Mouse (Mus musculus): ENCODE measurements around the gene Hist1h3g.

Hist1h3g gene

DNA sequence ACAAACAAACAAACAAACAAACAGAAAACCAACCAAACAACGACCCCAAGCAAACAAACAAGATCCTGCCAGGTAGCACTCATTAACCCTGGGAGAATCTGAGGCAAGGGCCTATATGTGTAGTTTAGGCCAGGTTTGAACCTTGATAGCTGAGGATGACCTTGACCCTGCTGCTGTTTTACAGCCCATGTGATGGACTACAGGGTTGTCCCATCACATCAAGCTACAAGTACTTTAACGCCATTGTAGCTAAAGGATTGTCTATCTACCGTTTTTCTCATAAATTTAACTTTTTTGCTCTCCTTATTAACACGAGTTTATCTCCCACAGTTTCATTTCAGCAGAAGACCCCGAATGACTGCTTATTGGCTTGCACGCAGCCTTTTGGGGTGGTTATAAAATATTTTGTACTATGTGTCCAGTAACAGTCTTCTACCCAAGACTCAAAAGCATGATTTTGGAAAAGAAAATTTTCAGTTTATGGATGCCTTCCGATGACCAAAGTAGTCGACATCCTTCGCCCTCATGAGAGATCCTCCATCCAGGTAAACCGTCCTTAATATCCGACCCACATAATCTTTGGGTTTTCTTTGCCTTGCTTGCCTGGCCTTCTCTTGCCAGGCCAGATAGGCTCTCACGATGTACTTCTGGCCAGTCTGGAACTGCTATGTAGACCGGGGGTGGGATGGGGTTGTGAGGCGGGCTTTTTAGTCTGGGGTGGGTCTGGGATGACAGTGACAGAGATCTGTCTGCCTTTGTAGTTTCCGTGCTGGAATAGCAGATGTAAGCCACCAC, 19.2 kb upstream of the Hist1h3g start:
- no peak for DNase-seq (ENCODE audit: low spot score)

DNA sequence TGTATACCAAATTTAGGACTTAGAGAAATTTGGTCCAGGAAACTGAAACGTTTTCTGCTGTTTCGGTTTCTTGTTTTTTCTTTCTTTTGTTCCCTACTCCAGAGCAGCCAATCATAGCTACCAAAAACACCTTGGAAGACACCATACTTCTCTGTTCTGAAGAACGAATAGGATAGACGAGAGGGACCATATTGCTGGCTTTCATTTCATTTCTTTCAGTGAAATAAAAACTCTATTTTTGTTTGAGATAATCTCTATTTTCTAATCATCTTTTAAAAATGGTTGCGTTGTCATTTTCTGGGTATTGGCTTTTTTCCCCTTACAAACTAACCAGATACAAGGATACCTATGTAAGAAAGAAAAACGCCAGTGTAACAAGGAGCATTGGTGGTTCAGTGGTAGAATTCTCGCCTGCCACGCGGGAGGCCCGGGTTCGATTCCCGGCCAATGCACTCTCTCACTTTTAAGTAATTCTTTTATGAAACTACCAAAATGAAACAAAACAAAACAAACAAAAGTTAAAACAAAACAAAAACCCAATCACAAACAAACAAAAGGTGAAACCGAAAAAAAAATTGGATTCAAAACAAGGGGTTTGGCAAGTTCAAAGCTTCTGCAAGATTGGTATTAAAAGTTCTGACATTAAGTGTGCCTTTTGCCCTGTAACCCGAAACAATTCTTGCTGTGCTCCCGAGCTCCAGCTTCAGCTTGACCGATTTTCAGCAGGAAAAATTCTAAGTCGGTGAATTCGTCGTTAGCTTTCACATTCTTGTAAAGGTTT, 18.2 kb upstream of the Hist1h3g start:
- DNase-seq (ENCODE audit: low spot score) = peak; percentile 72

DNA sequence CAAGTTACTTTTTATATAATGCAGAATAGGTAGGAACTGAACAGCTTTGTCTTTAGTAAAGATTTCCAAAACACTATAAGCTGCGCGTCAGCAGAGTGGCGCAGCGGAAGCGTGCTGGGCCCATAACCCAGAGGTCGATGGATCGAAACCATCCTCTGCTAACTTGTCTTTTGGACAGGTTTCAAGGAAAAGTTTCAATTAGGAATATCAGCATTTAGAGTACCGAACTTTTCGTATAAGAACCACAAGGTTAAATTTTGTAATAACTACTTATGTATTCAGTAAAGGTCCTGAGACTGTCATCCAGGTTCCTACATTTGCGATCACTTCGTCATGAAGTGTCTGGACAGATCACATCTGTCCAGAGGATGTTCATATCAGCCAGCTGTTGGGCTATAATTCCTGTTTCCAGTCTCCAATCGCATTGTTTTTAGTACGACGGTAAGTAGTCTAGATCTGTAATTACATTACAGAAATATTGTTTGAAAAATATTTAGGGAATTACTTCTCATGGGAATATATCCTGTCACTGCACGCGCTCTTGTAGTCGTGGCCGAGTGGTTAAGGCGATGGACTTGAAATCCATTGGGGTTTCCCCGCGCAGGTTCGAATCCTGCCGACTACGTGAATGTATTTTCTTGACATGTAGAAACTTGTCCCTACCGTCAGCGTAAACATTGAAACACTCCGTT, 17.5 kb upstream of the Hist1h3g start:
- peak; percentile 84 for DNase-seq (ENCODE audit: low spot score)

DNA sequence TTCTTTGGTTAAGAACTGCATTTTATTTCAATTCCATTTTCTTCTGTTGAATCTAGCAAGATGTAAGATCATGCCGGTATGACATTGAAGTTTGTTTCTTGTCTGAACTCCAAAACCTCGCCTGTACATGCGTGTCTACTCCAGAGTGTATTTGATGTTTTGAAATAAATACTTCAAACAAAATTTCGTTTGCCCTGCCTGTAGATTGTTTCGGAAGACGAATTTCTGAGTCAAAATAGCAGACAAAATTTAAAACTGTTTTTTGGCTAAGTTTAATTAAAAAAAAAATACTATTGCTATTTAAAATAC, 17.0 kb upstream of the Hist1h3g start:
- no peak for DNase-seq (ENCODE audit: low spot score)

DNA sequence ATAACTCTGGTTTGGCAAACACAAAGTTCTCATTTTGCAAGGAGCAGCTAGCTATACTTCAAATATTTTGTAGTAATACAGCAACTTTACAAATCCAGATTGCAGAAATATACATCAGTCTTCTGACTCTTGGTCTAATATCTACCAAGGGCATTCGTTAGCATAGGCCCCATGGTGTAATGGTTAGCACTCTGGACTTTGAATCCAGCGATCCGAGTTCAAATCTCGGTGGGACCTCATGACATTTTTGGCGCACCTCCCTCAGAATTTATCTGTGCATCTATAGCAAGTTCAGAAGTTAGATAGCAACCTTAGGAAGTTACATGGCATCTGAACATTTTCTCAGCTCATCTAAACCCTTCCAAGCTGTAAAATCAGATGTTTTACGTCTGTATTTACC, 16.3 kb upstream of the Hist1h3g start:
- peak; percentile 85 for DNase-seq (ENCODE audit: low spot score)

DNA sequence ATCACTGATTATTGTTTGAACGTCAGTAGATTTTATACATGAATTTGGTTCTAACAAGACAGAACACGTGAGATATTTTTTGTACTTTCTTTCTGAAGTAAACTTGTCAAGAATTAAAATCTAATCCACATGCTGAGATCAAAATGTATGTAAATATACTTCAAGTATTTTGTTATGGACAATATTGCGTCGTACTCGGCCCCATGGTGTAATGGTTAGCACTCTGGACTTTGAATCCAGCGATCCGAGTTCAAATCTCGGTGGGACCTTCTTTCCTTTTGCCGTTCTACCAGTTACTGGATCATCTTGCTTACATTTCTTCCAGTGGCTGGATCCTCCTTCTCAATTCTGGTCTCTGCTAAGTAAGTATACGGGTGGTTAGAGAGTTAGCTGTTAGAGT, 15.8 kb upstream of the Hist1h3g start:
- DNase-seq (ENCODE audit: low spot score) = peak; percentile 82

DNA sequence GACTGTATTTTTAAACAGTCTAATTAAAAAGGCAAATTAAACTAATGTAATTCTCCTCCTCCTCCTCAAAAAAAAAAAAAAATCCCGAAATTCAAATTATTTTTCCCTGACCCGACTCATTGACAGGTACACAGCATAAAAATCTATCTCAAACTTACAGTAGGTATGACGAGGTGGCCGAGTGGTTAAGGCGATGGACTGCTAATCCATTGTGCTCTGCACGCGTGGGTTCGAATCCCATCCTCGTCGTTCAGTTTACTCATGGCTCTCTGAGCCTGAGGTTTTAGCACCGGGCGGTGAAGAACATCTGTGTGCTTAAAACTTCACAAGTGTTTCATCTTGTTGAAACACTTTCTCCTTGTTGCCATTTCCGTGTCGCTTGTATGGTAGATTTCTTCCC, 13.5 kb upstream of the Hist1h3g start:
- peak; percentile 86 for DNase-seq (ENCODE audit: low spot score)

DNA sequence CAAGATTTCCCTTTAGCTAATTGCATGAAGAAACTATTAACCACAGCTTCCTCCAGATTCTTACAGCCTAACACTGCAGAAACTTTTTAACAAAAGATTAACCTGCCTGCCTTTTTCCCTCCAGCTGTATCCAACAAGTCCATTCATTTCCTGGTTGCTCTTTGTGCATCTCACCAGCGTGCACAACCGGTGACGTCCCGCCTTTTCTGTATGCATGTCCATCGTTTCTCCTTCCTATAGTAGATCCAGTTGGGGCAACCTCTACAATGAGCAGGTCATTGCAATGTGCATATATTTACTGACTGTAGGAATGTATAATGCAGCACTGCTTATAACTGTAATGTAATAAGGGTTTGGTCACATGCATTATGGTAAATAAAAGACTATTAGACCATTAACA, 11.2 kb upstream of the Hist1h3g start:
- peak; percentile 2 for DNase-seq (ENCODE audit: low spot score)

DNA sequence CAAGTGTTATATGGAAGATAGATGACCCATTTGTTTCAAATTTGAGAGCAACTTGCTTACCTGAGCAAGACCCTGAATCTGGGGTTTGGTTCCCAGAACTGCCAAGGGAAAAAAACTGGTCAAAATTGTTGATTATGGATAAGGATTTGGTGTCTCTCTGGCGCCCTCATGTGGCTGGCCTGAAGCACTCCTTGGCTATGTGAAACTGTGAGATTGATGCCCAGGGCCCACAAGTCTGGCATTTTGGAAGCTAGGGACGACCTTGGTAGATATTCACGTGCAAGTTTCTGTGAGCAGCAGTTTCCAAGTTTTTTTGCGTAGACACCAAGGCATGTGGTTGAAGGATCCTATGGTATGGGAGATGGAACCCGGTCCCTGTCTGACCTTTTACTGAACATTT, 10.6 kb upstream of the Hist1h3g start:
- DNase-seq (ENCODE audit: low spot score) = peak; percentile 91

DNA sequence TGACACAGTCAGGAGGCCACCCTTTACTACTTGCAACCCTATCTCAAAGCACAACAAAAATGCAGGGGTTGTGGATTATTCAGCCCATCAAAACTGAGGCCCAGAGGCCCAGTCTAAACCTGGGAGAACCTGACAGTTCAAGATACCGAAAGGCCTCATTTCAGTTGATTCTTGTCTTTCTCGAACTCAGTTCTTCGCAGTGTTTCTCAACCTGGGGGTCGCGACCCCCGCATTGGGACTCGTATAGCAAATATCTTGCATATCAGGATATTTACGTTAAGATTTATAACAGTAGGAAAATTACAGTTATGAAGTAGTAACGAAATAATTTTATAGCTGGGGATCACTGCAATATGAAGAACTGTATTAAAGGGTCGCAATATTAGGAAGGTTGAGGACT, 9.3 kb upstream of the Hist1h3g start:
- peak; percentile 69 for DNase-seq (ENCODE audit: low spot score)

DNA sequence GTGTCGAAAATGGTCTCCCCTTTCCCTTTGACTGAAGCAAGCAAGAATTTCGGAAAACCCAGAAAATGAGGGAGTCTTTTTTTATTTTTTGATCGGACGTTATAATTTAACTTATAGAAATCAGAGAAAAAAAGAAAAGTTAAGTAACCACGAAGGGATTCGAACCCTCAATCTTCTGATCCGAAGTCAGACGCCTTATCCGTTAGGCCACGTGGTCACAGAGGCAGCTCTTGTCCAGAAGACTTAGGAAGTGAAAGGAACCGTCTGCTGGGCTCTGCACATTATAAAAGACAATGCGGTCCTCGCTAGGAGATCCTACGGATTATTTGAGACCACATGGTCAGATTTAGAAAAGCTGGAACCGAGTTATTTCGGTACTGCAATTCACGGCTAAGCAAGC, 8.9 kb upstream of the Hist1h3g start:
- DNase-seq (ENCODE audit: low spot score) = peak; percentile 95

DNA sequence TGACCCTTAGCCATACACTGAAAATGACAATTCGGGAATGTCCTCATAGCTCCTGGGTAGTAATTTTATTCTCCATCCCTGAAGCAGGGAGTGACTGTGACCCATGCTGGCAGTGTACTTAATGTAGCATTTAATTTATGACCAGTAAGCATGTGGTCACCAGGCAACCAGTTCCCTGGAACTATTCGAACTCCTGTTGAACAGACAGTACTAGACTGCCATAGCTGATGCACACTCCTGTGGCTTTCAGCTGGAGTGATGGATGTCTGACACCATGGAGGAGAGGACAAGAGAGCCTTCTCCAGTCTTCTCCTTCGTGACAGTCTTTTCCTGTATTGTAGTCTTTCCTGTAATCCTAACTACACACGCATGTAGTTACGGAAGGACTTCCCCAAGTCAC, 6.2 kb upstream of the Hist1h3g start:
- peak; percentile 46 for DNase-seq (ENCODE audit: low spot score)

DNA sequence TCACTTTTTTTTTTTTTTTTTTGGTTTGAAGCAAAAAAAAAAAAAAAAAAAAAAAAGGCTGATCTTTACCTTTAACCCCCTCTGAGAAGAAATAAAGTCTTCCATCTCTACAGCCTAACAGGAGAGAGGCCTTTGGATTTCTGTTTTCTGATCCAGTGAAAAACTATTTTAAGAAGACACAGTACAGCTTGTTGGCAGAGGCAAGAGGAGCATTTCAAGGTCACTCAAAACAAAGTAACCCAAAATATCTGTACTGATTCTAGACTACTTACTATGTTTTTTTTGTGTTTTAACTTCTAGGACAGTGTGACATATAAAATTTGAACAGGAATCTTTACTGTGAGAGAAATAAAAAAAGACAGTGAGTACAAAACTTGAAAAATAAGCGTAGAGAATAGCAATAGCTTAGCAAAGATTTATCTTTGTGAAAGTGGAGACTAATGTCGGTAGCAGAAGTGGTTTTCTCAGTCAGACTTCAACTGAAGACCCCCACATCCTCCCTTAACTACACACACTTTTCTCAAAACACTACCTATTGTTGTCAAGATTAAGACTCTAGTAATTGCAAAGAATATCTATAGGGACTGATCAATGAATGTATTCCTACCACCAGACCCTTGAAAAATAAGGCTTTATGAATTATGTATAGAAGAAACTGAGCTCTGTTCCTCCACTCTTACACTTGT, 5.6 kb upstream of the Hist1h3g start:
- peak; percentile 2 for DNase-seq (ENCODE audit: low spot score)

DNA sequence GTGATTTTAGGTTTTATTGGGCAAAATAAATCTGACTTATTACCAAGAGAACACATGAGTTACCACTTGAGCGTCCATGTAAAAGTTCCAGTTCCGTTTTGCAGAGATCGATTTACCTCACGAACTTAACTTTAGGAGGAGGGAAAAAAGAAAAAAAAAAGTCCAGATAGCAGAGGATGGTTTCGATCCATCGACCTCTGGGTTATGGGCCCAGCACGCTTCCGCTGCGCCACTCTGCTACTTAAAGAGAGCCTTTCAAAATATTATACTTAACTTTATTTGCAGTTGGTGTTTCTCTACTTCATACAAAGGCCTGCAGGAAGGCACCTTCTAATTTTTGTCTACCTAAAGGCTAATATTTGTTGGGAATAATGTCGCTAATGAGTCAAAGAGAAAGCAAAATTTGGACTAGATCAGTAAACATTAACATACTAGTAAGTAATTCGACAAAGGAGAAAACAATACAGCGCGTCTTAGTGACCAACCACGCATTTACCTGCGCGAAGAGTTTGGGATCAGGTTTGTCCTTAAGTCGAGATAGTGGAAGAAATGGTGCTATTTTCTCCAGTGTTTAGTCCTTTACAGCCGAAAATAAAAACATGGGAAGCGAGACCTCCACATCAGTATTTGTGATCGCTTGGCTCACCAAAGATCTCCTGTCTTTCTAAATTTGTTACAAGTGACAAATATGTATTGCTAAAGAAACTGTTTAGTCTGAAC, 4.9 kb upstream of the Hist1h3g start:
- peak; percentile 50 for DNase-seq (ENCODE audit: low spot score)

DNA sequence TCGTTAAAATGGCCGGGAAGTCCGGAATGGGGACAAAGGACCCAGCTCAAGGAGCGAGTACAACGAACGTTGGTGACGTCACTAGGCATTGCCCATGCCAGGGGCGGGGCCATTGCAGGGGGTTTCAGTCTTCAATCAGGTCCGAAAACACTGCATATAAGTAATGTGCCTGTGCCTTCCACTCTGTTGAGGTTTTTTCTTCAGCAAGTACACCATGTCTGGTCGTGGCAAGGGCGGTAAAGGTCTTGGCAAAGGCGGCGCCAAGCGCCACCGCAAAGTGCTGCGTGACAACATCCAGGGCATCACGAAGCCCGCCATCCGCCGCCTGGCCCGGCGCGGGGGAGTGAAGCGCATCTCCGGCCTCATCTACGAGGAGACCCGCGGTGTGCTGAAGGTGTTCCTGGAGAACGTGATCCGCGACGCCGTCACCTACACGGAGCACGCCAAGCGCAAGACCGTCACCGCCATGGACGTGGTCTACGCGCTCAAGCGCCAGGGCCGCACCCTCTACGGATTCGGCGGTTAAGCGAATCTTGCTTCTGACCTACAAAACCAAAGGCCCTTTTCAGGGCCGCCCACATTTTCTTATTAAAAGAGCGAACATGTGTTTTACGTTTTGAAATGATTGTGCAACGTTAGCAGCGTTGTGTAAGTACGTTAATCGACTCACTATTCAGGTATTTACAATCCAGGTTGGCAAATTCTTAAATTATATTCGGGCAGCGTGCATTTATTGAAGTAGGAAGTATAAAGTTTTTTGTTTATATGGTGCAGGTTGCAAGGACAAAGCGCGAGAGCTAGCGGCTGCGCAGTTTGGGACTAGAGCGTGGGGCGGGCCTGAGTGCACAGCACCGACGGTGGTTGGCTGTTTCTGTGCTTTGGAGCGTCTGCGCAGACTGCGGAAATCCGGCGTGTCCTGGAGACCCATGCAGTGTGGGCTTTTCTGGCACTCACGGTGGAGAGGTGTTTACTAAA, 4.0 kb upstream of the Hist1h3g start, which contains the start of gene Hist1h4h:
TSS of gene Hist1h4h (plus strand) at position 150 of the 975 bp plus-strand sequence.
- DNase-seq (ENCODE audit: low spot score) = peak; percentile 98

DNA sequence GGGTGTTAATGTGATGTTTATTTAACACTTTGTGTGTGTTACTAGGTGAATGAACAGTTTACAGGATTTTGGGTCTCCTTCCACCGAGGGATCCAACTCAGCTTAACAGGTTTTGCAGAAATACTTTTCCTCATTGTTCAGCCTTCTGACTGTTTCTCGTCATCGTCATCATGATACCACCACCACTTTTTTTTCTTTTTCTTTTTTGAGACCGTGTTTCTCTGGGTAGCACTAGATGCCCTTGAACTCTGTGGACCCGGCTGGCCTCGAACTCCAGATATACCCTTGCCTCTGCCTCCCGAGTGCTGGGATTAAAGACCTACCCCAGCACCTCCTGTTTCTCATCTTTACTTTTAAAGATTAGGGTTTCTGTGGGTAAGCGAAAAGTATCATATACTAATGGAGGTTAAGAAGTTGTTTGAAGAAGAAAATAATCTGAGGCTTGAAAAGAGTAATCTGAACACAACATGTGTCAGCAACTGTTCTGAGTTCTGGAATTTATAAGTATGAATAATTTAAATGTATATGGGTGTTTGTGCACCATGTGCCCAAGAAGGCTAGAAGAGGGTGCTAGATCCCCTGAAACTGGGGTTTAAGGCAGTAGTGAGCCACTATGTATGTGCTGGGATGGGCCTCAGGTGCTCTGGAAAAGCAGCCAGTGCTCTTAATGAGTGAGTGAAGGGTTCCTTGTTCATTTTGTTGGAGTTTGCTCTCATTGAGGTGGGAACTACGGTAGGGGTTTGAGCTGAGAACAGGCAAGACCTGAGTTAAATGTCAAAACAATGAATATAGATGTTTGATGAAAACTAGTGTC, 2.8 kb upstream of the Hist1h3g start:
- peak; percentile 59 for DNase-seq (ENCODE audit: low spot score)

DNA sequence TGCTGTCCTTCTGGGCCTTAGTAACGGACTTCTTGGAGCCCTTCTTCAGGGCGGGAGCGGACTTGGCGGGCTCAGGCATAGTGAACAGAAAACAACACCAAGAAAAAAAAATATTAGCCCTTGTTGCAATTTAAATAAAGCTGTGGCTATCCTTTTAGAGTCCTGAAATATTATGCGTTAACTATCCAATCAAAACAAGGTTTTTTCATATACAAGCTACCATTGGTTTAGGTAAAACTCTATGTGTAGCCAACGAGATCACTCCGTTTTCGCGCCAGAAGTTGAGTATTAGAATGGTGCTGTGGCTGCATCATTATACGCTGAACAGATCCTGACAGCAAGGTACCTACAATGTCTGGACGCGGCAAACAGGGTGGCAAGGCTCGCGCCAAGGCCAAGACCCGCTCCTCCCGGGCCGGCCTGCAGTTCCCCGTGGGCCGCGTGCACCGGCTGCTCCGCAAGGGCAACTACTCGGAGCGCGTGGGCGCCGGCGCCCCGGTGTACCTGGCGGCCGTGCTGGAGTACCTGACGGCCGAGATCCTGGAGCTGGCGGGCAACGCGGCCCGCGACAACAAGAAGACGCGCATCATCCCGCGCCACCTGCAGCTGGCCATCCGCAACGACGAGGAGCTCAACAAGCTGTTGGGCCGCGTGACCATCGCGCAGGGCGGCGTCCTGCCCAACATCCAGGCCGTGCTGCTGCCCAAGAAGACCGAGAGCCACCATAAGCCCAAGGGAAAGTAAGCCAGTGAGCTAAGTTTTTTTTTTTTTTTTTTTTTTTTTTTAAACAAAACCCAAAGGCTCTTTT, 1.5 kb upstream of the Hist1h3g start, which contains the start of gene Hist1h2af:
TSS of gene Hist1h2af (plus strand) at position 347 of the 808 bp plus-strand sequence.
- DNase-seq (ENCODE audit: low spot score) = peak; percentile 96

DNA sequence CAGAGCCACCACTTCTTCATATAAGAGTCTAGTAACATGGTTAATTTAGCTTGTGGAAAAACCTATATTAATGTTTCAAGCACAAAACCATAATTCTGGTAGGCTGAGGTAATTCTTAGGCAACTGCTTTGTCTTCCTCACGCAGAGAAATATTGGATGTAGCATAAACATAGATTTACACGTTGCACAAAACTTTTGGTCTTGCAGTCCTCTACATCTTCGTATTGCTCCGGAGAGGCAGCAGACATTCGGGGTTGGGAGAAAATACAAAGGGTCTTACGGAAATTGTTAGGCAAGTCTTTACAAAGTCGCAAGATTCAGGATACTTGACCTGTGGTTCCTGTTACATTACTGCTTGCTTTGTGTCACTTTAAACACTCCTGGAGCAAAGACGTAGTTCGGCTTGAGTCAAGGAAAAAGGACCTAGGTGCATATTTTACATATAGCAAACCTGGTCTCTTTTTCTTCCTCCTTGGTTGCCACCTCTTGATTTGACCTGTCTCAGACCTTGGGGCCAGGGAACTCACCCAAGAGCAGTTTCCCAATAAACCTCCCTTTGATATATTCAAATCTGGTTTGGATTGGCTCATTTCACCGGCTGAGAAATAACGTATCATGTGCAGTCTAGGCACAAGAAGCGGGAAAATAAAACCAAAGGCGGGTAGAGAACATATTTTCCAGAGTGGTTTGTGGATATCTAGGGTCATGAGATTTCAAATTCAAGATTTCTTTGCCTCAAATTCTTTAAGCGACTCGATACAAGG, 672 bp upstream of the Hist1h3g start:
- DNase-seq (ENCODE audit: low spot score) = peak; percentile 72

Measured in embryo, embryonic 10 days (tissue).